Mouse (Mus musculus): Measurements from ENCODE around the gene Kctd3.

DNA sequence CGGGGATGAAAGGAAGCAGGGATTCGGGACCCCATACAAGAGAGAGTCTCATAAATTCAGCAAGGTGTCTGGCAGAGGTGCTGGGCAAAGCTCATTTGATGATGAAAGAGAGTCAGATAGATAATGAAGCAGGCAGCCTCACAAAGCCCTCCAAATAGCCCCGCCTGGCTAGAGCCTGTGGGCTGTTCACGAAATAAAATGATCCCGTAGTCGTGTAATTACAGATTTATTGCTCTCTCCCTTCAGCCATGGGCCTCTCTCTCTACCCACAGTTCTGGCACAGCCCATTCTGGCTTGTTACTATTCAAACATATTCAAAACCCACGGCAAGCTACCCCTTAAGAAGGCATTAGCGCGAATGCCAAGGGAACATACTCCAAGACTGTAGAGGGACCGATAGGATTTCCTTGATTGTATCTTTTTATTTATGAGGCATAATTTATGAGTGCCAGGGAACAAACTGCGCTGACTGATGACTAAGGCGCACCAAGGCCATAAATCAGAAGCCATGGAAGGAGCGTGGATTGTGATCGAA, 70.3 kb downstream of the Kctd3 start:
- no peak for TF ChIP-seq CTCF (conservative IDR thresholded peaks at IDR 0.05; ENCODE audit: insufficient read depth, insufficient read length, low read depth, low read length)
- no peak for TF ChIP-seq POLR2A (IDR thresholded peaks at IDR 0.05; ENCODE audit: low read depth, low read length)

Measured in kidney, adult 2 months (tissue).